Mouse (Mus musculus) layer of hippocampus, postnatal 25 days (tissue): Measurements from ENCODE around the gene Trip10. TPM values are rescaled to one million over a fixed set of nuclear protein-coding genes. Genes with fewer than 3 reads are reported as not detected.

Experiments used
- DNase-seq, 2 experiments: peaks; one replicate each; pipeline ENCODE4 v3.0.0; 2022; ENCODE audit warnings: mixed read lengths in 2 of 2, low spot score in 1 of 2; ENCODE audit errors: extremely low spot score in 1 of 2
- microRNA-seq, 2 experiments: library from miRNA; unstranded; fragments of <30 nt; microRNA quantifications; one replicate each; pipeline ENCODE4 v1.2.0; 2021
- total RNA-seq, 2 experiments: library from RNA; stranded (reverse); gene quantifications; 2 replicates each; pipeline ENCODE4 v1.2.3; 2021

The Trip10 gene
- total RNA-seq, 2 experiments from 2014 or later: 5.9 to 7.4 TPM

DNA sequence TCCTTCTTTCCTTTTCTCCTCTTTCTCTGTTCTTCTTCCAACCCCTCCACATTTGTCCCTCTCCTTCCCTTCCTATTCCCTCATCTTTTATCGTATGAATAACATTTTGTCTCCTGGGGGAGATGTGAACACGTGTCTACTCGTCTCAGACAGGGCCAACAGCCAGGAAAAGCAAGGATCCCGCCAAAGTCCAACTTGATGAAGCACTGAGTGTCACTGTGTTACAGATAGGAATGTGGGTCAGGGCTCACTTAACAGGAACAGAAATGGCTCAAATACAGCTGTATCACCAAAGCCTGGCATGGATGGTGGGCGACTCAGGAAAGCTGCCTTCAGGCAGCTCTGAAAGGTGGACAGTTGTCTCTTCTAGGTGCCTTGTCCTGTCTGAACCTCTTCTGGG is 40.0 kb downstream of the Trip10 start:
- DNase-seq: no peak

DNA sequence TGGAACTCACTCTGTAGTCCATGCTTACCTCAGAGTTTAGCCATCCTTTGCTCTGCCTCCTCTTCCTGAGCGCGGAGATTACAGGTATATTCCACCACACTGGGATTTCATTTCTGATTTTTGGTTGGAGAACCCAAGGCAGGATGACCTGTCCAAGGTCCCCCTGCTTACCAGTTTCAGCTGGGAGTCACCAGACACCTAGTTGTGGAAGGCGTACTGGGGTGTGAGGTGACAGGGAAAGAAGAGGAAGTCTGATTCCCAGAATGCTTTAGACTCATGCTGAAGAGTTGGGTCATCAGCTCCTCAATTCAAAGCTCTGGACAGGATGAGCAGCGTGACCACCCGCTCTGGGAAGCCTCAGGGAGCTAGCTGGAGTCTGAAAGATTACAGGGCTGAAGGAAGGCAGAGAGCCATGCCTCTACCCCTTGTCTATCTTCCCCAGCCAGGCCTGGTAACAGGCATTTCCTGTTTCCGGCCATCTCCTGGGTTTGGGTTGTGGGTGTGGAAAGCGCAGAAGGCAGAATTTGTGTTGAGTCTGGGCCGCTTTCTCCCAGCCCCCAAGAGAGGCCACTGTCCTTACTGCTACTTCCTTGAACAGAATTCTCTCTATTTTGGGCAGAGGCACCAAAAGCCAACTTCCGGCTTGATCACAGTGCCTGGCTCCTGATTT is 40.9 kb downstream of the Trip10 start:
- no peak for DNase-seq

- no peak for DNase-seq
Observed at GRCm38 (mm10) chr17:57290671-57291055, 41.4 kb downstream of the Trip10 start.

- DNase-seq: no peak
Observed at GRCm38 (mm10) chr17:57292302-57292701, 43.0 kb downstream of the Trip10 start.

DNA sequence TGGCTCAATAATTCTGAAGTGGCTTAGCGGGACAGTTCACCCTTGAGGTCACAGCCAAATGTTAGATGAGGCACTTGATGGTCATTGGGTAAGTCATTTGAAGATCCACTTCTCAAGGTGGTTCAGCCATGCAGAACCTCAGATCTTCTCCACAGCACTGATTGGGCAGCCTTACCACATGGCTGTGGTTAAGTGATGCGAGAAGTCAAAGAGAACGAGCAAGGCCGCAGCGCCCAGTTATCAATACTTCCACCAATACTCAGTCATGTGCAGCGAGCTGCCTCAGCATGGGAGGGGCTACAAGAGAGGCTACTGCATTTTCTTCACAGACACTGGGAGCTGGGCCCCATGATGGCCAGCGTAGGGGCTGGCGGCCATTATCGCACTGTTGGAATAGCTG is 43.7 kb downstream of the Trip10 start:
- no peak for DNase-seq

DNA sequence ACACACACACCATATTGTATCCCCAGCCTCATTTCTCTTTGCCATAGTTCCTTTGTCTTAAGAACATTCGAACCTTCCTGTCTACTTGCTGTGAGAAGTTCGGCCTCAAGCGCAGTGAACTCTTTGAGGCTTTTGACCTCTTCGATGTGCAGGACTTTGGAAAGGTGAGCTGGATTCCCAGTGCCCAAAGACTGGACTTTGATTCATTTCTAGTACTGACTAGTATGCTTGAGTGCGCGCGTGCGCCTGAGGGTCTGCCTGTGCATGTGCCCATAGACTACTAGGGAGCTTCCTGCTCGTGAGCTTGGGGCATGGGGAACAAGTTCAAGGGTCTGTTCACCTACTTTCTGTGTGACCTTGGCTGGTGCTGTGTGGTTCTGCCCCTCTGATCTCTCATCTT is 46.7 kb downstream of the Trip10 start:
- no peak for DNase-seq

DNA sequence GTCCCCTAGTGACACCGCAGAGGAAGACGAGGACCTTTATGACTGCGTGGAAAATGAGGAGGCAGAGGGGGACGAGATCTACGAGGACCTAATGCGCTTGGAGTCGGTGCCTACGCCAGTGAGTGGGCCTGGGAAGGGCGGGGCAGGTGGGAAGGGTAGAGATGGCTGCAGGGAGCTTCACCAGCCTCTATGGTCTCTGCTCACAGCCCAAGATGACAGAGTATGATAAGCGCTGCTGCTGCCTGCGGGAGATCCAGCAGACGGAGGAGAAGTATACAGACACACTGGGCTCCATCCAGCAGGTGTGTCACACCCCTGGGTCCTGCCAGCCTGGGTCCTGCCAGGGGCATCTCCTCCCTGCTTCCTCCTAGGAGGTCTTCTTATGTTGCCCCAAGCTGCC is 47.8 kb downstream of the Trip10 start:
- DNase-seq: no peak

DNA sequence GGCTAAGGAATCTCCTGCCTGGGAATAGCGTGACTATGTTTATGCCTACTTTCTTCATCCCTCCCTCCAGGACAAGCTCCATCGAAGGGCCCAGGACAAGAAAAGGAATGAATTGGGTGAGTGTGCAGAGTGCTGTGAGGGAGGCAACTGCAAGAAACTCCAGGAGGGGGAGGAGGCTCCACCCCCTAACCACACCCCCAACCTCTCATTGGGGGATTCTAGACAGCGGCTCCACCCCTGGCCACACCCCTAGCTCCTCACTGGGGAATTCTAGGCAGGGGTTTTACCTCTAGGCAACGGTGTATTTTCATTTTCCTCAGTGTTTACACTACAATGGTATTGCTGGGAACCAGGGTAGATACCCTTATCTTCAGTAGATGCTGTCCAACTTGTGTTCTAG is 56.3 kb downstream of the Trip10 start:
- DNase-seq: no peak

DNA sequence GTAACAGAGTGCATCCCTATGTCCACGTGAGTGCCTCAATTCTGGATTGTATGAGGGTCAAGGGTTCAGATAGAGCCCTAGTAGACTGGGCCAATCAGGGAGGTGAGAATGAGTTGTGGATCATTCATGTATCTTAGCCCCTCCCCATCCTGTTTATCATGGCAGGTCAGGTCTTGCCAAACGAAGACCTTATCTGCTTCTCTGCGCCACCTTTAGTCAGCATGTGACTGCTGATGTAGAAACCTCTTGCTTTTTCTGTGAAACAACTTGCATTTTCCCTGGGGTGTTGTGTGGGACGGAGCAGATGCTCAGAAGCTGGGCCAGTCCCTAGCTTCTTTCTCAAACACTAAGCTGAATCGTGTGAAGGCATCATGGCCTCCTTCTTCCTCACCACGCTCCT is 57.8 kb downstream of the Trip10 start:
- DNase-seq: no peak

DNA sequence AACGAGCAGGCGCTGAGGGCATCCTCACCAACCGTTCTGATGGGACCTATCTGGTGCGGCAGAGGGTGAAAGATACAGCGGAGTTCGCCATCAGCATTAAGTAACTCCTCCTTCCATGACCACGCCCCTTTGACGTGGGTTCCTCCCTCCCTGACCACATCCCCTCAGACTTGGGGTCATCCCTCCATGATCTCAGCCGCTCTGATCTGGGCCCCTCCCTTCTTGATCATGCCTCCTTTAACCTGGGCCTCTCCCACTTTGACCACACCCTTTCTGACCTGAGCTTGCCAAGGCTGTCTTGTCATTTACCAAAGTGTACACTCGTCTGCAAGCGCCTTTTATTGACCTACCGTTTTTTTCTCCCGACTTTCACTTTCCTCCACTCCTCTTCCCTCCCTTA is 62.5 kb downstream of the Trip10 start:
- no peak for DNase-seq

Small RNA genes within 50 kb of the gene (microRNA-seq; reads per million reads assigned to microRNA genes)
- 0 reads per million in 2 experiments for gene Mir6978

Other genes with a start within 250 kb of the Trip10 start
- not detected for gene Pspn, start 249.4 kb upstream of the Trip10 start, total RNA-seq
- gene Gtf2f1, start 238.2 kb upstream of the Trip10 start, total RNA-seq: 10 to 100 TPM; 59.7 to 60.1 TPM
- gene Gm17949, start 238.0 kb upstream of the Trip10 start, total RNA-seq: not detected
- gene Khsrp, start 217.9 kb upstream of the Trip10 start, total RNA-seq: 100 to 1,000 TPM; 113 to 117 TPM
- under 1 TPM in 1 of 2 experiments, not detected in 1; 0.22 TPM for gene Slc25a41, start 207.8 kb upstream of the Trip10 start, total RNA-seq
- under 1 TPM in 1 of 2 experiments, not detected in 1; 0.99 TPM for gene Crb3, start 190.3 kb upstream of the Trip10 start, total RNA-seq
- 100 to 1,000 TPM; 351 to 373 TPM for gene Slc25a23, start 189.6 kb upstream of the Trip10 start, total RNA-seq
- gene Dennd1c, start 170.9 kb upstream of the Trip10 start, total RNA-seq: 1 to 10 TPM in 1 of 2 experiments, under 1 TPM in 1; 0.47 to 2.0 TPM
- gene Tubb4a, start 161.7 kb upstream of the Trip10 start, total RNA-seq: 100 to 1,000 TPM; 633 to 647 TPM
- under 1 TPM; 0.54 to 0.85 TPM for gene Tnfsf9, start 144.1 kb upstream of the Trip10 start, total RNA-seq
- gene Cd70, start 99.7 kb upstream of the Trip10 start, total RNA-seq: under 1 TPM in 1 of 2 experiments, not detected in 1; 0.61 TPM
- not detected for gene Tnfsf14, start 55.3 kb upstream of the Trip10 start, total RNA-seq
- 1 to 10 TPM in 1 of 2 experiments, under 1 TPM in 1; 0.98 to 1.3 TPM for gene C3, start 21.3 kb upstream of the Trip10 start, total RNA-seq
- gene Gpr108, start 1.0 kb upstream of the Trip10 start, total RNA-seq: 10 to 100 TPM; 20.4 to 23.3 TPM
- 1 to 10 TPM; 3.3 to 3.5 TPM for gene Vav1, start 29.6 kb downstream of the Trip10 start, total RNA-seq
- gene Adgre1, start 109.2 kb downstream of the Trip10 start, total RNA-seq: 1 to 10 TPM; 5.7 TPM